Mouse (Mus musculus): ENCODE measurements at regions not wholly inside any gene's neighbourhood (a gene's known extent, or its start where the extent isn't known, plus 50 kb on each side); places are given as distances from the start of the nearest gene placed in this dataset.

GRCm38 (mm10) chr15:88469508-88470455, 130.3 kb upstream of the Zdhhc25 start:
- no peak for DNase-seq (ENCODE audit: low spot score in 2 of 2)

GRCm38 (mm10) chr15:88472351-88473100, 127.6 kb upstream of the Zdhhc25 start:
- DNase-seq (ENCODE audit: low spot score in 2 of 2) = no peak

GRCm38 (mm10) chr15:88473221-88473620, 126.9 kb upstream of the Zdhhc25 start:
- DNase-seq (ENCODE audit: low spot score in 2 of 2) = no peak

GRCm38 (mm10) chr15:88483471-88483870, 116.6 kb upstream of the Zdhhc25 start:
- DNase-seq (ENCODE audit: low spot score in 2 of 2) = no peak

GRCm38 (mm10) chr15:88489715-88490114, 110.4 kb upstream of the Zdhhc25 start:
- DNase-seq (ENCODE audit: low spot score in 2 of 2) = no peak

GRCm38 (mm10) chr15:88490316-88491090, 109.6 kb upstream of the Zdhhc25 start:
- no peak for DNase-seq (ENCODE audit: low spot score in 2 of 2)

GRCm38 (mm10) chr15:88491091-88491366, 109.1 kb upstream of the Zdhhc25 start:
- DNase-seq (ENCODE audit: low spot score in 2 of 2) = no peak

- no peak for DNase-seq (ENCODE audit: low spot score in 2 of 2)
These were observed 102.1 kb upstream of the Zdhhc25 start for GRCm38 (mm10) chr15:88497957-88498356.

GRCm38 (mm10) chr15:88502311-88502710, 97.8 kb upstream of the Zdhhc25 start:
- peak in 1 of 2 experiments; percentile 11 for DNase-seq (ENCODE audit: low spot score in 2 of 2)

GRCm38 (mm10) chr15:88503896-88504295, 96.2 kb upstream of the Zdhhc25 start:
- DNase-seq (ENCODE audit: low spot score in 2 of 2) = no peak

GRCm38 (mm10) chr15:88505491-88506119, 94.5 kb upstream of the Zdhhc25 start:
- DNase-seq (ENCODE audit: low spot score in 2 of 2) = no peak

- DNase-seq (ENCODE audit: low spot score in 2 of 2) = no peak
These were observed 92.2 kb upstream of the Zdhhc25 start for GRCm38 (mm10) chr15:88507886-88508285.

GRCm38 (mm10) chr15:88508971-88509370, 91.1 kb upstream of the Zdhhc25 start:
- no peak for DNase-seq (ENCODE audit: low spot score in 2 of 2)

- peak; percentile 49 to 50 for DNase-seq (ENCODE audit: low spot score in 2 of 2)
These were observed 90.5 kb upstream of the Zdhhc25 start for GRCm38 (mm10) chr15:88509626-88510025.

- no peak for DNase-seq (ENCODE audit: low spot score in 2 of 2)
These were observed 86.0 kb upstream of the Zdhhc25 start for GRCm38 (mm10) chr15:88514091-88514490.

- no peak for DNase-seq (ENCODE audit: low spot score in 2 of 2)
These were observed 68.9 kb upstream of the Zdhhc25 start for GRCm38 (mm10) chr15:88531218-88531617.

- no peak for DNase-seq (ENCODE audit: low spot score in 2 of 2)
These were observed 68.1 kb upstream of the Zdhhc25 start for GRCm38 (mm10) chr15:88532008-88532407.

GRCm38 (mm10) chr15:88533354-88533753, 66.7 kb upstream of the Zdhhc25 start:
- DNase-seq (ENCODE audit: low spot score in 2 of 2) = no peak

- no peak for DNase-seq (ENCODE audit: low spot score in 2 of 2)
These were observed 64.6 kb upstream of the Zdhhc25 start for GRCm38 (mm10) chr15:88535516-88535915.

GRCm38 (mm10) chr15:88537190-88537589, 62.9 kb upstream of the Zdhhc25 start:
- DNase-seq (ENCODE audit: low spot score in 2 of 2) = peak in 1 of 2 experiments; percentile 42

- DNase-seq (ENCODE audit: low spot score in 2 of 2) = no peak
These were observed 57.5 kb upstream of the Zdhhc25 start for GRCm38 (mm10) chr15:88542567-88542966.
